Mouse (Mus musculus): Measurements from ENCODE around the gene Coa5.

DNA sequence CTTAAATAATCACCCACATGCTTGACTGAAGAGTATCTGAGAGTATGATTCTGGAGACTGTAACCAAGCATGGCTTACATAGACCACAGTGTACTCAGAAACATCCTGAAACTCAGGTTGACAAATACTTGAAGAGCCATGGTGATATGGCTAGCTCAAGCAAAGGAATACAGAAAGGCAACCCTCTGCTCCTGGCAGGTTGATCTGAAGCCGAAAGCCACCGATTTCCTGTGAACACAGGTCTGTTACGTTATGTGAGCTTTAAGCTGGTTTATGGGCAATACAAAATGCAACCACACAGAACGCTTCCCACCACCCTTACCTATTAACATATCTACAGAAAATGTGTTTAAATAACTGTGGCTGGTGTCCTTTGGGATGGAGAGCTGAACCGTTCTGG is 39.1 kb upstream of the Coa5 start:
- no peak for TF ChIP-seq POLR2A (IDR thresholded peaks at IDR 0.05; ENCODE audit: borderline replicate concordance, extremely low read depth, insufficient read depth, insufficient read length, poor library complexity, severe bottlenecking)
- TF ChIP-seq CTCF (IDR thresholded peaks at IDR 0.05; ENCODE audit: borderline replicate concordance, extremely low read depth, insufficient read depth, insufficient read length): no peak
